ENCODE assay signal across 10 mouse cellular contexts in the genomic region with DNA sequence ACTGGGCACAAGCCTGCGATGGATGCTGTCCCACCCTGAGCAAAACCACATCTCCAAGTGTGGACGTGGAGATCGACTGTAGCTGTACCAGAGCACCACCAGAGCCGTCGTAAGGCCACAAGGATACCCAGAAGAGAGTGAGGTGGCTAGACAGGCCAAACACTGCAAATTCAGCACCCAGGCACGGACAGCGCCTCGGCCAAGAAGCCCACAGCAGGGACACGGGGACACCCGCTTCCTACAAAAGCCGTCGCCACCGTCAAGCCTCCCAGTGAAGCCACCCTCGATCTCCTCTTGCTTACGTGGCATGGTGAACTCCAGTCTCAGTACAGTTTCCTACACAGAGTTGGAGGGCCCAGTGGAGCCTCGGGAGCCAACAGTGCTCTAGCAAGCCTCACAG. TPM values are rescaled to one million over a fixed set of nuclear protein-coding genes. Genes with fewer than 3 reads are reported as not detected.
DNase-seq lines count a peak whose midpoint lies in the region; ATAC-seq and TF ChIP-seq lines count a peak whose summit lies in the region.
"Had no signal": no experiment of that assay in that cellular context is flagged by ENCODE, and none has a peak within 500 bp of the region (broad histone marks: within the 10 kb centered on the region; RNA-seq: fewer than 3 reads in every experiment).

No protein-coding gene starts in this region.

- H3K9me3 ChIP-seq in liver, postnatal 0 days (ENCODE audit: low read length): no peaks in the 10 kb centered on the region

- peaks cover 4% of the 10 kb centered on the region for H3K36me3 ChIP-seq in liver, postnatal 0 days (replicated peaks; ENCODE audit: insufficient read depth, low read length)

- peaks cover 78% of the 10 kb centered on the region for H3K27me3 ChIP-seq in liver, postnatal 0 days (ENCODE audit: insufficient read depth, low read length)

- H3K27ac ChIP-seq in liver, postnatal 0 days (ENCODE audit: low read depth): no peak overlapping the region

- WGBS in liver, postnatal 0 days (ENCODE audit: insufficient replicate concordance): 3% methylated on average over 16 of the region's 16 CpGs

- no peak for TF ChIP-seq EP300 in liver, postnatal 0 days (IDR thresholded peaks at IDR 0.05; ENCODE audit: low read depth)

- no peak for TF ChIP-seq CTCF in liver, postnatal 0 days (IDR thresholded peaks at IDR 0.05; ENCODE audit: low read depth)

- peak; percentile 75 for DNase-seq in heart, postnatal 4 days
- no peak for DNase-seq in heart, adult 11 months
- DNase-seq in 3T3-L1 (ENCODE audit: low read depth, low spot score): peak; percentile 22
- peak; percentile 71 to 72 for DNase-seq in adrenal gland, postnatal 36 days
- DNase-seq in liver, postnatal 0 days: peak; percentile 54
- DNase-seq in left cerebral cortex, adult 9 months (ENCODE audit: low spot score in 2 of 2): no peak
- DNase-seq in left cerebral cortex, adult 8-10 months (ENCODE audit: low spot score in 2 of 2): no peak
- no peak for DNase-seq in left cerebral cortex, adult 18-20 months (ENCODE audit: low spot score in 2 of 2)

- H3K4me3 ChIP-seq in liver, postnatal 0 days (ENCODE audit: low read depth, low read length): no peak overlapping the region

- H3K4me2 ChIP-seq in liver, postnatal 0 days (ENCODE audit: low read depth, low read length): no peak overlapping the region

- no peak for ATAC-seq in liver, postnatal 0 days
- ATAC-seq: inflammation-experienced regulatory T-cells, adult 6 months had no signal

- H3K9ac ChIP-seq in liver, postnatal 0 days (replicated peaks): no peak overlapping the region

- H3K4me1 ChIP-seq in liver, postnatal 0 days (ENCODE audit: insufficient read depth): no peaks in the 10 kb centered on the region

RNA-seq across cellular contexts. Expression of a gene that starts 3.0 kb away (rescaled TPM):
- not detected for total RNA-seq in heart, postnatal 4 days (2021)
- total RNA-seq in adrenal gland, postnatal 36 days (2021): under 1 TPM in 1 of 2 experiments, not detected in 1; 0.69 TPM
- not detected in 2 replicates for polyA plus RNA-seq in liver, postnatal 0 days (2015; fragmentation: Nextera tagmentation; extraction: Ambion mirVana)
- under 1 TPM in 3 of 4 experiments, not detected in 1; 0.21 to 0.42 (median 0.22) TPM for total RNA-seq in left cerebral cortex, adult 8-10 months (2022)
- total RNA-seq in left cerebral cortex, adult 18-20 months (2021): under 1 TPM in 1 of 2 experiments, not detected in 1; 0.40 TPM
- polyA plus RNA-seq: cortical plate, adult 2 months; inflammation-experienced regulatory T-cells, adult 6 months had no signal

RNA-seq across cellular contexts. Expression of a gene that starts 32.2 kb away (rescaled TPM):
- 10 to 100 TPM; 11.2 to 12.1 TPM for total RNA-seq in heart, postnatal 4 days (2021)
- total RNA-seq in adrenal gland, postnatal 36 days (2021): 10 to 100 TPM; 20.5 to 21.0 TPM
- 3.7 and 4.1 TPM in 2 replicates for polyA plus RNA-seq in liver, postnatal 0 days (2015; fragmentation: Nextera tagmentation; extraction: Ambion mirVana)
- total RNA-seq in left cerebral cortex, adult 8-10 months (2022): 10 to 100 TPM; 23.1 to 26.6 (median 25.7) TPM
- total RNA-seq in left cerebral cortex, adult 18-20 months (2021): 10 to 100 TPM; 20.5 to 23.1 TPM

Comparison
In these comparisons a context has a peak if more than half of its experiments do, and no peak if none do; other contexts are left out.
1. DNase-seq: peak in heart, postnatal 4 days (single experiment), 3T3-L1 (single experiment), adrenal gland, postnatal 36 days (2 of 2) and liver, postnatal 0 days (single experiment); none in heart, adult 11 months (single experiment), left cerebral cortex, adult 9 months (0 of 2), left cerebral cortex, adult 8-10 months (0 of 2) and left cerebral cortex, adult 18-20 months (0 of 2).